ENCODE assay signal across 8 mouse cellular contexts in the genomic region with DNA sequence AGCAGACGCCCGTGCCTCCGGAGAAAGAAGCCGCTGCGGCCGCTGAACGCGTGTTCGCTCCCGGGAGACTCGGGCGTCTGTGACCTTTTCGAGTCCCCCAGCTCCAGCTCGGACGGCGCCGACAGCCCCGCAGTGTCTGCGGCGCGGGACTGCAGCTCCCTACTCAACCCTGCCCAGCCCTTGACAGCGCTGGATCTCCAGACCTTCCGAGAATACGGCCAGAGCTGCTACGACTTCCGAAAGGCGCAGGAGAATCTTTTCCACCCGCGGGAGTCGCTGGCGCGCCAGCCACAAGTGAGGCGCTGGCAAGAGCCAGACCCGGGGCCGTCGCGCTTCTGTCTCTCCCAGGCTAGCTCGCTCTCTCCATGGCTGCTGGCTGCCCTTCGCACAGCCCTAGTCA. TPM values are rescaled to one million over a fixed set of nuclear protein-coding genes. Genes with fewer than 3 reads are reported as not detected.
DNase-seq lines count a peak whose midpoint lies in the region; ATAC-seq and TF ChIP-seq lines count a peak whose summit lies in the region.

No protein-coding gene starts in this region.

- H3K4me2 ChIP-seq in embryonic facial prominence, embryonic 14.5 days (ENCODE audit: low read depth, low read length): peak overlapping the region; percentile 100
- H3K4me2 ChIP-seq in limb, embryonic 12.5 days: peak overlapping the region; percentile 95

- H3K9me3 ChIP-seq in heart, embryonic 10.5 days: no peaks in the 10 kb centered on the region
- no peaks in the 10 kb centered on the region for H3K9me3 ChIP-seq in E14TG2a.4 (ENCODE audit: low read length)
- H3K9me3 ChIP-seq in embryonic facial prominence, embryonic 14.5 days (ENCODE audit: control insufficient read depth, low read length): no peaks in the 10 kb centered on the region
- no peaks in the 10 kb centered on the region for H3K9me3 ChIP-seq in limb, embryonic 12.5 days

- peak overlapping the region; percentile 69 for H3K27ac ChIP-seq in heart, embryonic 10.5 days
- H3K27ac ChIP-seq in embryonic facial prominence, embryonic 14.5 days (replicated peaks; ENCODE audit: low read depth, low read length): no peak overlapping the region
- no peak overlapping the region for H3K27ac ChIP-seq in limb, embryonic 12.5 days
- H3K27ac ChIP-seq in small intestine, adult 2 months (ENCODE audit: insufficient read depth, low read depth, low read length): no peak overlapping the region

- TF ChIP-seq CTCF in E14TG2a.4 (conservative IDR thresholded peaks at IDR 0.05; ENCODE audit: low read length): no peak
- TF ChIP-seq CTCF in small intestine, adult 2 months (IDR thresholded peaks at IDR 0.05; ENCODE audit: extremely low read depth, insufficient read length, insufficient replicate concordance, low read depth, low read length): no peak

- TF ChIP-seq POLR2A in small intestine, adult 2 months (IDR thresholded peaks at IDR 0.05; ENCODE audit: low read depth, low read length): no peak

- peak overlapping the region; percentile 64 for H3K9ac ChIP-seq in embryonic facial prominence, embryonic 14.5 days (ENCODE audit: low read depth, low read length)
- peak overlapping the region; percentile 53 for H3K9ac ChIP-seq in limb, embryonic 12.5 days (replicated peaks)

- DNase-seq in heart, embryonic 10.5 days (ENCODE audit: low spot score): no peak
- DNase-seq in heart, adult 8-10 months (ENCODE audit: low spot score): no peak
- no peak for DNase-seq in embryonic facial prominence, embryonic 14.5 days (ENCODE audit: low spot score)
- DNase-seq in c-Kit-positive CD71-positive TER-119-positive erythroid progenitor cells, embryonic 14.5 days (ENCODE audit: low spot score): no peak
- DNase-seq in gastrocnemius, adult 18-20 months (ENCODE audit: low spot score): no peak

- peaks cover 86% of the 10 kb centered on the region for H3K27me3 ChIP-seq in heart, embryonic 10.5 days (ENCODE audit: insufficient read depth, poor library complexity, severe bottlenecking)
- peaks cover 61% of the 10 kb centered on the region for H3K27me3 ChIP-seq in E14TG2a.4 (ENCODE audit: insufficient read depth, low read length)
- peaks cover 75% of the 10 kb centered on the region for H3K27me3 ChIP-seq in embryonic facial prominence, embryonic 14.5 days (replicated peaks; ENCODE audit: control insufficient read depth, insufficient read depth, low read length)
- peaks cover 81% of the 10 kb centered on the region for H3K27me3 ChIP-seq in limb, embryonic 12.5 days
- H3K27me3 ChIP-seq in small intestine, adult 2 months (ENCODE audit: control insufficient read depth, insufficient read depth, low read length): peaks cover 57% of the 10 kb centered on the region

- under 1% methylated on average over 39 of the region's 39 CpGs for WGBS in heart, embryonic 10.5 days
- 0% methylated on average over 25 of the region's 39 CpGs for WGBS in embryonic facial prominence, embryonic 14.5 days
- WGBS in limb, embryonic 12.5 days: under 1% methylated on average over 39 of the region's 39 CpGs
- under 1% methylated on average over 39 of the region's 39 CpGs for WGBS in small intestine, adult 2 months

- peaks cover 37% of the 10 kb centered on the region for H3K4me1 ChIP-seq in heart, embryonic 10.5 days
- peaks cover 63% of the 10 kb centered on the region for H3K4me1 ChIP-seq in E14TG2a.4 (replicated peaks; ENCODE audit: low read depth, low read length)
- H3K4me1 ChIP-seq in embryonic facial prominence, embryonic 14.5 days (ENCODE audit: control insufficient read depth, insufficient read depth, low read length): peaks cover 17% of the 10 kb centered on the region
- H3K4me1 ChIP-seq in limb, embryonic 12.5 days (replicated peaks): peaks cover 49% of the 10 kb centered on the region
- H3K4me1 ChIP-seq in small intestine, adult 2 months (ENCODE audit: control insufficient read depth, insufficient read depth, insufficient read length, low read length): peaks cover 13% of the 10 kb centered on the region

- peak overlapping the region; percentile 63 for H3K4me3 ChIP-seq in heart, embryonic 10.5 days
- H3K4me3 ChIP-seq in E14TG2a.4 (replicated peaks; ENCODE audit: low read length): peak overlapping the region; percentile 86
- H3K4me3 ChIP-seq in embryonic facial prominence, embryonic 14.5 days (ENCODE audit: low read depth, low read length): peak overlapping the region; percentile 59
- peak overlapping the region; percentile 56 for H3K4me3 ChIP-seq in limb, embryonic 12.5 days (replicated peaks)
- H3K4me3 ChIP-seq in small intestine, adult 2 months (ENCODE audit: low read depth, low read length): peak overlapping the region; percentile 64

- peak; percentile 12 for ATAC-seq in embryonic facial prominence, embryonic 14.5 days (ENCODE audit: low read depth)
- no peak for ATAC-seq in limb, embryonic 12.5 days (ENCODE audit: insufficient number of reproducible peaks, insufficient read depth, low FRiP score, low TSS enrichment, low read depth)

- H3K36me3 ChIP-seq in heart, embryonic 10.5 days: no peaks in the 10 kb centered on the region
- H3K36me3 ChIP-seq in E14TG2a.4 (ENCODE audit: insufficient read depth, low read length): no peaks in the 10 kb centered on the region
- no peaks in the 10 kb centered on the region for H3K36me3 ChIP-seq in embryonic facial prominence, embryonic 14.5 days (ENCODE audit: control insufficient read depth, insufficient read depth, low read length)
- H3K36me3 ChIP-seq in limb, embryonic 12.5 days: no peaks in the 10 kb centered on the region
- H3K36me3 ChIP-seq in small intestine, adult 2 months (ENCODE audit: control insufficient read depth, insufficient read depth, low read length): no peaks in the 10 kb centered on the region

RNA-seq across cellular contexts. Expression of gene Ccno, which starts 0.4 kb away (rescaled TPM):
- 0.10 TPM in 1 of 2 replicates, not detected in the other for polyA plus RNA-seq in heart, embryonic 10.5 days (2016; fragmentation: Nextera tagmentation; extraction: Ambion mirVana)
- under 1 TPM in 2 of 4 experiments, not detected in 2; 0.16 to 0.50 TPM for total RNA-seq in heart, adult 8-10 months (2022)
- 4.1 and 9.0 TPM in 2 replicates for polyA plus RNA-seq in embryonic facial prominence, embryonic 14.5 days (2014; fragmentation: Nextera tagmentation; extraction: Ambion mirVana)
- 0.21 and 0.37 TPM in 2 replicates for polyA plus RNA-seq in limb, embryonic 12.5 days (2016; fragmentation: Nextera tagmentation; extraction: Ambion mirVana)
- polyA plus RNA-seq in small intestine, adult 2 months (2012; rRNA removed): 0.10 and 0.32 TPM in 2 replicates
- not detected for total RNA-seq in gastrocnemius, adult 18-20 months (2021)

RNA-seq across cellular contexts. Expression of gene Mcidas, which starts 5.7 kb away (rescaled TPM):
- polyA plus RNA-seq in heart, embryonic 10.5 days (2016; fragmentation: Nextera tagmentation; extraction: Ambion mirVana): 0.13 TPM in 1 of 2 replicates, not detected in the other
- not detected for total RNA-seq in heart, adult 8-10 months (2022)
- polyA plus RNA-seq in embryonic facial prominence, embryonic 14.5 days (2014; fragmentation: Nextera tagmentation; extraction: Ambion mirVana): 1.8 and 4.1 TPM in 2 replicates
- polyA plus RNA-seq in limb, embryonic 12.5 days (2016; fragmentation: Nextera tagmentation; extraction: Ambion mirVana): not detected in 2 replicates
- polyA plus RNA-seq in small intestine, adult 2 months (2012; rRNA removed): not detected in 2 replicates
- total RNA-seq in gastrocnemius, adult 18-20 months (2021): not detected

RNA-seq across cellular contexts. Expression of gene Cdc20b, which starts 46.9 kb away (rescaled TPM):
- not detected in 2 replicates for polyA plus RNA-seq in heart, embryonic 10.5 days (2016; fragmentation: Nextera tagmentation; extraction: Ambion mirVana)
- not detected for total RNA-seq in heart, adult 8-10 months (2022)
- polyA plus RNA-seq in embryonic facial prominence, embryonic 14.5 days (2014; fragmentation: Nextera tagmentation; extraction: Ambion mirVana): 0.46 and 2.0 TPM in 2 replicates
- not detected in 2 replicates for polyA plus RNA-seq in limb, embryonic 12.5 days (2016; fragmentation: Nextera tagmentation; extraction: Ambion mirVana)
- polyA plus RNA-seq in small intestine, adult 2 months (2012; rRNA removed): not detected in 2 replicates
- not detected for total RNA-seq in gastrocnemius, adult 18-20 months (2021)

RNA-seq across cellular contexts. Expression of gene Gpx8, which starts 58.2 kb away (rescaled TPM):
- 124 and 134 TPM in 2 replicates for polyA plus RNA-seq in heart, embryonic 10.5 days (2016; fragmentation: Nextera tagmentation; extraction: Ambion mirVana)
- 10 to 100 TPM; 32.6 to 36.7 (median 35.6) TPM for total RNA-seq in heart, adult 8-10 months (2022)
- 210 and 222 TPM in 2 replicates for polyA plus RNA-seq in embryonic facial prominence, embryonic 14.5 days (2014; fragmentation: Nextera tagmentation; extraction: Ambion mirVana)
- polyA plus RNA-seq in limb, embryonic 12.5 days (2016; fragmentation: Nextera tagmentation; extraction: Ambion mirVana): 141 and 152 TPM in 2 replicates
- polyA plus RNA-seq in small intestine, adult 2 months (2012; rRNA removed): 0.28 and 0.30 TPM in 2 replicates
- total RNA-seq in gastrocnemius, adult 18-20 months (2021): 1 to 10 TPM; 4.2 to 4.9 TPM
